Mouse (Mus musculus) hindbrain, embryonic 16.5 days (tissue): Measurements from ENCODE around the gene Ramp1. TPM values are rescaled to one million over a fixed set of nuclear protein-coding genes. Genes with fewer than 3 reads are reported as not detected.

Experiments
- ATAC-seq: fragments of 200-750 bp; cut with Nextera tagmentation; 2 replicates; pipeline ENCODE4 v1.8.0; 2017; ENCODE audit warnings: moderate TSS enrichment, moderate library complexity
- H3K27ac ChIP-seq: fragments of 300-500 bp; sonication (generic); 2 replicates; pipeline ENCODE4 v1.5.1; 2014; ENCODE audit warnings: low read depth, mild to moderate bottlenecking, control low read depth, low read length, moderate library complexity
- H3K27me3 ChIP-seq: fragments of 300-500 bp; sonication (generic); replicated peaks from 2 replicates; pipeline ENCODE4 v1.6.1; 2014; ENCODE audit warnings: low read length; ENCODE audit not compliant: control insufficient read depth, insufficient read depth
- H3K36me3 ChIP-seq: fragments of 300-500 bp; sonication (generic); 2 replicates; pipeline ENCODE4 v1.6.1; 2014; ENCODE audit warnings: mild to moderate bottlenecking, low read length, moderate library complexity, mixed read lengths; ENCODE audit not compliant: control insufficient read depth, insufficient read depth
- H3K4me1 ChIP-seq: fragments of 300-500 bp; sonication (generic); 2 replicates; pipeline ENCODE4 v1.6.1; 2014; ENCODE audit warnings: low read depth, low read length; ENCODE audit not compliant: control insufficient read depth, insufficient read depth
- H3K4me2 ChIP-seq: fragments of 300-500 bp; sonication (generic); 2 replicates; pipeline ENCODE4 v1.6.1; 2014; ENCODE audit warnings: mild to moderate bottlenecking, low read length, control low read depth, moderate library complexity
- H3K4me3 ChIP-seq: fragments of 300-500 bp; sonication (generic); 2 replicates; pipeline ENCODE4 v1.5.1; 2014; ENCODE audit warnings: mild to moderate bottlenecking, low read length, control low read depth, moderate library complexity
- H3K9ac ChIP-seq: fragments of 300-500 bp; sonication (generic); 2 replicates; pipeline ENCODE4 v1.6.1; 2014; ENCODE audit warnings: low read depth, mild to moderate bottlenecking, control low read depth, low read length, moderate library complexity
- H3K9me3 ChIP-seq: fragments of 300-500 bp; sonication (generic); 2 replicates; pipeline ENCODE4 v1.6.1; 2014; ENCODE audit warnings: mild to moderate bottlenecking, low read length, moderate library complexity; ENCODE audit not compliant: control insufficient read depth
- WGBS: fragments of 180-500 bp; shearing (Covaris S2); extraction: QIAGEN DNeasy Blood & Tissue Kit; methylation state at CpG from one replicate; pipeline ENCODE4 v1.1.7; 2014; 5-methylcytosine and 5-hydroxymethylcytosine counted together
- polyA plus RNA-seq: library from polyadenylated mRNA; unstranded; fragments of >200 nt; fragmentation: Nextera tagmentation; extraction: Ambion mirVana; gene quantifications from 2 replicates; pipeline ENCODE4 v1.2.1, GENCODE M21; 2015

Ramp1 gene
- polyA plus RNA-seq, 1 experiment from 2014 or later = 28.5 TPM

GRCm38 (mm10) chr1:91206873-91207272 lies 27.3 kb downstream of the Ramp1 start:
- no peak for ATAC-seq

GRCm38 (mm10) chr1:91207334-91208074 lies 27.9 kb downstream of the Ramp1 start:
- Histone ChIP-seq H3K9me3 (no peaks in the 10 kb centered on the region), H3K4me3 (no peak overlapping the region), H3K4me2 (no peak overlapping the region), H3K27me3 (no peaks in the 10 kb centered on the region), H3K9ac (no peak overlapping the region), H3K27ac (no peak overlapping the region), H3K4me1 (peaks cover 20% of the 10 kb centered on the region), H3K36me3 (no peaks in the 10 kb centered on the region)
- no peak for ATAC-seq
- 72% methylated on average over 3 of the region's 3 CpGs for WGBS

More at GRCm38 (mm10) chr1:91206873-91207272, 27.3 kb downstream of the Ramp1 start:
- no peaks in the 10 kb centered on the region for H3K9me3 ChIP-seq
- no peak overlapping the region for H3K27ac ChIP-seq
- H3K4me2 ChIP-seq = no peak overlapping the region
- H3K4me3 ChIP-seq = no peak overlapping the region
- no peak overlapping the region for H3K9ac ChIP-seq
- peaks cover 16% of the 10 kb centered on the region for H3K4me1 ChIP-seq
- 66% methylated on average over 5 of the region's 5 CpGs for WGBS
- H3K27me3 ChIP-seq = no peaks in the 10 kb centered on the region
- no peaks in the 10 kb centered on the region for H3K36me3 ChIP-seq

- Histone ChIP-seq H3K9me3 (no peaks in the 10 kb centered on the region), H3K27ac (peak overlapping the region; percentile 85), H3K9ac (no peak overlapping the region), H3K4me3 (no peak overlapping the region), H3K27me3 (no peaks in the 10 kb centered on the region), H3K36me3 (no peaks in the 10 kb centered on the region), H3K4me1 (peaks cover 20% of the 10 kb centered on the region), H3K4me2 (no peak overlapping the region)
- peak; percentile 87 for ATAC-seq
- 60% methylated on average over 6 of the region's 6 CpGs for WGBS
Measured at GRCm38 (mm10) chr1:91209343-91209742, 29.7 kb downstream of the Ramp1 start.

- H3K4me1 ChIP-seq = peaks cover 20% of the 10 kb centered on the region
- no peak overlapping the region for H3K4me3 ChIP-seq
- H3K27ac ChIP-seq = peak overlapping the region; percentile 85
- ATAC-seq = peak; percentile 94
- no peak overlapping the region for H3K9ac ChIP-seq
- no peaks in the 10 kb centered on the region for H3K9me3 ChIP-seq
- no peak overlapping the region for H3K4me2 ChIP-seq
- whole genome bisulfite sequencing = 54% methylated on average over 6 of the region's 6 CpGs
- H3K36me3 ChIP-seq = no peaks in the 10 kb centered on the region
- H3K27me3 ChIP-seq = no peaks in the 10 kb centered on the region
Measured at GRCm38 (mm10) chr1:91209785-91210184, 30.2 kb downstream of the Ramp1 start.

- no peaks in the 10 kb centered on the region for H3K36me3 ChIP-seq
- peaks cover 20% of the 10 kb centered on the region for H3K4me1 ChIP-seq
- no peak overlapping the region for H3K4me3 ChIP-seq
- H3K9ac ChIP-seq = no peak overlapping the region
- no peaks in the 10 kb centered on the region for H3K27me3 ChIP-seq
- no peaks in the 10 kb centered on the region for H3K9me3 ChIP-seq
- no peak overlapping the region for H3K4me2 ChIP-seq
- peak overlapping the region; percentile 85 for H3K27ac ChIP-seq
- WGBS = 84% methylated on average over 1 of the region's 1 CpGs
- 0 out of 2 replicates have a peak, but pooled peaks have one; percentile 10 for ATAC-seq
Measured at GRCm38 (mm10) chr1:91211099-91211498, 31.5 kb downstream of the Ramp1 start.

- no peak overlapping the region for H3K9ac ChIP-seq
- peaks cover 20% of the 10 kb centered on the region for H3K4me1 ChIP-seq
- no peak overlapping the region for H3K4me2 ChIP-seq
- H3K36me3 ChIP-seq = no peaks in the 10 kb centered on the region
- H3K4me3 ChIP-seq = no peak overlapping the region
- 50% methylated on average over 7 of the region's 7 CpGs for WGBS
- H3K9me3 ChIP-seq = no peaks in the 10 kb centered on the region
- H3K27me3 ChIP-seq = no peaks in the 10 kb centered on the region
- peak; percentile 40 for ATAC-seq
- H3K27ac ChIP-seq = peak overlapping the region; percentile 85
Measured at GRCm38 (mm10) chr1:91211591-91212008, 32.0 kb downstream of the Ramp1 start.

GRCm38 (mm10) chr1:91215264-91215663 lies 35.6 kb downstream of the Ramp1 start:
- Histone ChIP-seq H3K36me3 (no peaks in the 10 kb centered on the region), H3K9me3 (no peaks in the 10 kb centered on the region), H3K4me1 (peaks cover 13% of the 10 kb centered on the region), H3K4me3 (no peak overlapping the region), H3K9ac (no peak overlapping the region), H3K27me3 (no peaks in the 10 kb centered on the region), H3K27ac (no peak overlapping the region), H3K4me2 (no peak overlapping the region)
- 95% methylated on average over 1 of the region's 1 CpGs for WGBS
- ATAC-seq = no peak

- Histone ChIP-seq H3K27ac (no peak overlapping the region), H3K36me3 (no peaks in the 10 kb centered on the region), H3K4me2 (no peak overlapping the region), H3K9me3 (no peaks in the 10 kb centered on the region), H3K9ac (no peak overlapping the region), H3K4me3 (no peak overlapping the region), H3K4me1 (peaks cover 10% of the 10 kb centered on the region), H3K27me3 (no peaks in the 10 kb centered on the region)
- no peak for ATAC-seq
- 38% methylated on average over 1 of the region's 1 CpGs for WGBS
Measured at GRCm38 (mm10) chr1:91215981-91216380, 36.4 kb downstream of the Ramp1 start.

- H3K36me3 ChIP-seq = no peaks in the 10 kb centered on the region
- WGBS = 55% methylated on average over 10 of the region's 10 CpGs
- H3K27me3 ChIP-seq = no peaks in the 10 kb centered on the region
- no peak for ATAC-seq
- no peak overlapping the region for H3K4me3 ChIP-seq
- no peak overlapping the region for H3K9ac ChIP-seq
- no peak overlapping the region for H3K27ac ChIP-seq
- H3K4me2 ChIP-seq = no peak overlapping the region
- peaks cover 6% of the 10 kb centered on the region for H3K4me1 ChIP-seq
- H3K9me3 ChIP-seq = no peaks in the 10 kb centered on the region
Measured at GRCm38 (mm10) chr1:91216504-91217267, 37.1 kb downstream of the Ramp1 start.
